Mouse (Mus musculus) intestine, embryonic 14.5 days (tissue): Measurements from ENCODE around the gene Map3k21. TPM values are rescaled to one million over a fixed set of nuclear protein-coding genes. Genes with fewer than 3 reads are reported as not detected.

ENCODE experiments used
- ATAC-seq: fragments of 200-750 bp; cut with Nextera tagmentation; replicated peaks from 2 replicates; pipeline ENCODE4 v1.8.0; 2017; ENCODE audit warnings: low read depth, moderate number of reproducible peaks, moderate TSS enrichment, moderate library complexity; ENCODE audit not compliant: low FRiP score, low TSS enrichment
- DNase-seq: peaks from one replicate; pipeline ENCODE4 v3.0.0-alpha.2; 2018; ENCODE audit warnings: low spot score
- H3K27ac ChIP-seq: fragments of 300-500 bp; sonication (generic); 2 replicates; pipeline ENCODE4 v1.5.1; 2014; ENCODE audit warnings: low read depth, mild to moderate bottlenecking, control low read depth
- H3K27me3 ChIP-seq: fragments of 300-500 bp; sonication (generic); replicated peaks from 2 replicates; pipeline ENCODE4 v1.6.1; 2014; ENCODE audit warnings: low read length, control low read depth; ENCODE audit not compliant: control insufficient read depth, insufficient read depth
- H3K36me3 ChIP-seq: fragments of 300-500 bp; sonication (generic); 2 replicates; pipeline ENCODE4 v1.6.1; 2014; ENCODE audit warnings: low read length, control low read depth; ENCODE audit not compliant: control insufficient read depth, insufficient read depth
- H3K4me1 ChIP-seq: fragments of 300-500 bp; sonication (generic); replicated peaks from 2 replicates; pipeline ENCODE4 v1.6.1; 2014; ENCODE audit warnings: low read length, control low read depth, mixed read lengths; ENCODE audit not compliant: control insufficient read depth, insufficient read depth
- H3K4me2 ChIP-seq: fragments of 300-500 bp; sonication (generic); 2 replicates; pipeline ENCODE4 v1.6.1; 2014; ENCODE audit warnings: low read length
- H3K4me3 ChIP-seq: fragments of 300-500 bp; sonication (generic); 2 replicates; pipeline ENCODE4 v1.5.1; 2014; ENCODE audit warnings: low read depth, low read length, control low read depth, mixed read lengths
- H3K9ac ChIP-seq: fragments of 300-500 bp; sonication (generic); 2 replicates; pipeline ENCODE4 v1.6.1; 2014; ENCODE audit warnings: mild to moderate bottlenecking, low read length
- H3K9me3 ChIP-seq: fragments of 300-500 bp; sonication (generic); 2 replicates; pipeline ENCODE4 v1.6.1; 2016; ENCODE audit warnings: low read length, control low read depth; ENCODE audit not compliant: control insufficient read depth
- WGBS: fragments of 180-500 bp; shearing (Covaris S2); extraction: QIAGEN DNeasy Blood & Tissue Kit; methylation state at CpG from one replicate; pipeline ENCODE4 v1.1.7; 2014; 5-methylcytosine and 5-hydroxymethylcytosine counted together
- polyA plus RNA-seq: library from polyadenylated mRNA; unstranded; fragments of >200 nt; fragmentation: Nextera tagmentation; extraction: Ambion mirVana; gene quantifications from 2 replicates; pipeline ENCODE4 v1.2.1, GENCODE M21; 2014

Map3k21 gene
- polyA plus RNA-seq = 3.9 and 4.7 TPM in 2 replicates

DNA sequence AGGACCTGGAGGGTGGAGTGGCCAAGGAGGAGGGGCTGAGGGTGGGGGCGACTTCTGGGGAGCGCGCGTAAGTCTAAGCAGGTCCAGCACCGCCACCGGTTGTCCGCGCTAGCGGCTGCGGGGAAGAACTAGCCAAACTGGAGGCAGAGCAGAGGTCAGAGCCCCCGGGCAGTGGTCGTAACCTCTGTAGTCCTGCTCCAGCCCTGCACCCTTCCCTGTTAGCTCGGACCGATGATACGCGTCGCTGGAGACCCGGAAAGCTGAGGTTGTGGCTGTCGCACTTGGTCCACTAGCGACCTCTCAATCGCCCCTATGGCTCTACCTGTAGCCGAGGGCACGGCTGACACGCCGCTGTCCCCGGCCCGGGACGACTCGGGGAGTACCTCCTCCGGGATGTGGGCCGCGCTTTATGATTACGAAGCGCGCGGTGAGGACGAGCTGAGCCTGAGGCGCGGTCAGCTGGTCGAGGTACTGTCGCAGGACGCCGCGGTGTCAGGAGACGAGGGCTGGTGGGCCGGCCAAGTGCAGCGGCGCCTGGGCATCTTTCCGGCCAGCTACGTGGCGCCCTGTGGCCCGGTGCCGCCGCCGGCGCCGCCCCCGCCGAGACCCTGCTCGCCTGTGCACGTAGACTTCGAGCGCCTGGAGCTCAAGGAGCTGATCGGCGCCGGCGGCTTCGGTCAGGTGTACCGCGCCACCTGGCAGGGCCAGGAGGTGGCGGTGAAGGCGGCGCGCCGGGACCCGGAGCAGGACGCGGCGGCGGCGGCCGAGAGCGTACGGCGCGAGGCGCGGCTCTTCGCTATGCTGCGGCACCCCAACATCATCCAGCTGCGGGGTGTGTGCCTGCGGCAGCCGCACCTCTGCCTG is at the start of gene Map3k21:
TSS of gene Map3k21 (plus strand) at position 86 of the 864 bp plus-strand sequence.
- Histone ChIP-seq H3K4me3 (peak within 1 kb of the TSS; percentile 54), H3K27me3 (peaks cover 55% of the 10 kb centered on the region), H3K36me3 (no peaks in the 10 kb centered on the region), H3K27ac (peak within 1 kb of the TSS; percentile 16; the same call in 1 of the 2 replicates), H3K9ac (peak within 1 kb of the TSS; percentile 52), H3K9me3 (no peaks in the 10 kb centered on the region), H3K4me2 (peak within 1 kb of the TSS; percentile 94), H3K4me1 (no peaks in the 10 kb centered on the region; the same call in 1 of the 2 replicates)
- ATAC-seq (peak; percentile 56), DNase-seq (peak; percentile 77)
- WGBS = 1% methylated on average over 88 of the region's 93 CpGs

DNA sequence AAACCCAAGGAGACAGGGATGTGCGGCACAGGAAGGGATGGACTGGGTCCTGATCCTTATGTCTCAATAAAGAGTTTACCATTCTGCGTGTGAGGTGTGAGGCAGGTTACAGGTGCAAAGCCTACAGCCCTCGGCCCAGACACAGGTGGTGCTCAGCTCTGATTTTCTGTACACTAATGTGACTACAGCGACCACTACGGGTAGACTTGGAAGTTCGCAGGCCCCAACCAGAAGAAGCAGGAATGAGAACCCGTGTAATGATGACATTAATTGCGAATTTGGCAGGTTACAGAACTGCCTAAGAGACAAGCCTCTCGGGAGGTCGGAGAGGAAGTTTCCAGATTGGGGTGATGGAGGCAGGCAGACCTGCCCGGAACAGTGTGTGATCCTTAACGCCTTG is 44.1 kb upstream of the Map3k21 start:
- Histone ChIP-seq H3K9me3 (no peaks in the 10 kb centered on the region), H3K4me2 (no peak overlapping the region), H3K27me3 (no peaks in the 10 kb centered on the region), H3K4me1 (peaks cover 10% of the 10 kb centered on the region; the same call in 1 of the 2 replicates), H3K36me3 (no peaks in the 10 kb centered on the region), H3K4me3 (no peak overlapping the region), H3K27ac (no peak overlapping the region), H3K9ac (no peak overlapping the region)
- 63% methylated on average over 12 of the region's 12 CpGs for WGBS
- no peak for ATAC-seq
- DNase-seq = no peak

DNA sequence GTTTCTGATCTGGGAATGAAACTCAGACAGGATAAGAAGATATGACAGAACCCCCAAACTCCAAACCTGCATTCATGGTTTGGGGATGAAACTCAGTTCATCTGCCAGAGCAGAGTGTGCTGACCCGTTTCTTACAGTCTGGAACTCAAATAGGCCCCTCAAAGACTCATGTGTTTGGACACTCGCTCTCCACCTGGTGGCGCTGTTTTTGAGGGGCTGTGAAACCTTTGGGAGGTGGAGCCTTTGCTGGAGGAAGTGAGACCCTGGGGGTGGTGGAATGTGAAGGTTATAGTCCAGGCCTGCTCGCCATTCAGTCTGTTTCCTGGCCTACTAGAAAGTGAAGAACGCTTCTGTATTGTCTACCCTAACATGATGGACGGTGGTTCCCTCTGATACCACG is 41.7 kb upstream of the Map3k21 start:
- 68% methylated on average over 7 of the region's 7 CpGs for WGBS
- no peaks in the 10 kb centered on the region for H3K9me3 ChIP-seq
- DNase-seq (no peak), ATAC-seq (no peak)
- no peaks in the 10 kb centered on the region for H3K27me3 ChIP-seq
- no peak overlapping the region for H3K4me2 ChIP-seq
- H3K36me3 ChIP-seq = no peaks in the 10 kb centered on the region
- H3K27ac ChIP-seq = no peak overlapping the region
- no peak overlapping the region for H3K9ac ChIP-seq
- no peak overlapping the region for H3K4me3 ChIP-seq
- peaks cover 9% of the 10 kb centered on the region; the same call in 1 of the 2 replicates for H3K4me1 ChIP-seq

DNA sequence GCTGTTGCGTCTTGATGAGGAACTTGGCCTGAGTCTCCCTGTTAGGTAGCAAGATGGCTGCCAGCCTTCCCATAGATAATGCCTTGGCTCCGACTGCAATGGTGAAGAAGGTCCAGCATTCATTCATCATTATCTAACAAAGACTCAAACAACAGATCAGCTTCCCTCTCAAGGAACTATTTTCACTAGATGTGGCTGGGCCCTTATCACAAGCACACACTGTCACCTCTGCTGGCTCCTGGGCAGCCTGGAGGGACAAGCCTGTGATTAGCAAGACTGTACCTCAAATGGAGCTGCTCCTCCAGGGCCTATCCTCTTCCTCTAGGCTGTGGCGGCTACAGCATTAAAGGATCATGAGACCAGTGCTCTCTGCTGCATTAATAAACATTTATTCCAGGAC is 40.5 kb upstream of the Map3k21 start:
- no peaks in the 10 kb centered on the region for H3K36me3 ChIP-seq
- ATAC-seq = no peak
- DNase-seq = no peak
- no peaks in the 10 kb centered on the region for H3K27me3 ChIP-seq
- no peaks in the 10 kb centered on the region for H3K9me3 ChIP-seq
- no peak overlapping the region for H3K27ac ChIP-seq
- H3K9ac ChIP-seq = no peak overlapping the region
- 74% methylated on average over 3 of the region's 3 CpGs for WGBS
- H3K4me2 ChIP-seq = no peak overlapping the region
- H3K4me1 ChIP-seq = peaks cover 9% of the 10 kb centered on the region; the same call in 1 of the 2 replicates
- no peak overlapping the region for H3K4me3 ChIP-seq

DNA sequence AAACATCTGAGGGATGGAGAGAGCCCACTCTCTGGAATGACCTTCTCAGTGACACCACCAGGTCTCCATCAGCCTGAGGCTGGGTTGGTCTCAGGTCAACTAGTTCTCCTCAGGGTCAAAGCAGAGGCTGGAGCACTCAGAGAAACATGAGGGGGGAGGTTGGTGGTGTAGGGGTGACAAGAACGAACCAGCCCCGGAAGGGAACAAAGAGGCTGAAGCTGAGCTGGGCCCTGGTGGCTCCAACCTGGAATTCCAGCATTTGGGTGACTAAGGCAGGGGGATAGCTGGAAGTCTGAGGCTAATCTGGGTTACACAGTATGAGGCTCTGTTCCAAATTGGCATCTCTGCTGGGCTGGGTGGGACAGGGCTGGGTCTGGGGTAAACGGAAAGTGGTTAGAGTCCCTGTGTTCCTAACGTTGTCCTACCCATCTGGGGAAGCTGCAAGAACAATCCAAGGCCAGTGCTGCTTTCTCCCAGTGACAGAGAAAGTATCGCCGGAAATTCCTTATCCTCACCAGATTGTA is 40.0 kb upstream of the Map3k21 start:
- Histone ChIP-seq H3K4me3 (no peak overlapping the region), H3K36me3 (no peaks in the 10 kb centered on the region), H3K27me3 (no peaks in the 10 kb centered on the region), H3K27ac (no peak overlapping the region), H3K9me3 (no peaks in the 10 kb centered on the region), H3K4me2 (no peak overlapping the region), H3K9ac (no peak overlapping the region), H3K4me1 (peaks cover 9% of the 10 kb centered on the region; the same call in 1 of the 2 replicates)
- 32% methylated on average over 6 of the region's 6 CpGs for WGBS
- ATAC-seq = no peak
- DNase-seq = no peak

DNA sequence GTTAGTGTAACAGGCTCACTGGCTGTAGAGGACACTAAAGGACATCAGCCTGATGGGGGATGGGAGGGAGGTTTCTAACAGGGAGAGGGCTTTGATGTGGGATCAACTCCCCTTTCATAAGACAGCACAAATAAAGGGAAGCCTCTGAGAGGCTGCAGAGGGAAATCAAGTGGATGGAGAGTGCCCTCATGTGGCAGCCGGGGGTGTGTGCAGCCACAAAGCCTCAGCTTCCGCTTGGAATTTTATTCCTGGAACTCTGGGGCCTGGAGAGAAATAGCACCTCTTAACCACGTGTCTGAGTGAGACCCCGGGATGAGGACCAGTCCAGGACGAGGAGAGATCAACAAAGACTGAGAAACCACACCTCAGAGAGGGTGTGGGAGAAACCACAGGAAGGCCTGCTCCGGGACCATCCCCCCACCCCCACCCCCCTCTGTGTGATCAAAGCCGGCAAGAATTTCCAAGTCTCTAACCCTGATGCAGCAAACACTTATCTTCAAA is 39.4 kb upstream of the Map3k21 start:
- Histone ChIP-seq H3K27me3 (no peaks in the 10 kb centered on the region), H3K9me3 (no peaks in the 10 kb centered on the region), H3K9ac (no peak overlapping the region), H3K36me3 (no peaks in the 10 kb centered on the region), H3K27ac (no peak overlapping the region), H3K4me1 (peaks cover 9% of the 10 kb centered on the region; the same call in 1 of the 2 replicates), H3K4me2 (no peak overlapping the region; the same call in 1 of the 2 replicates), H3K4me3 (no peak overlapping the region)
- DNase-seq (peak; percentile 95), ATAC-seq (peak; percentile 63)
- under 1% methylated on average over 7 of the region's 7 CpGs for WGBS

DNA sequence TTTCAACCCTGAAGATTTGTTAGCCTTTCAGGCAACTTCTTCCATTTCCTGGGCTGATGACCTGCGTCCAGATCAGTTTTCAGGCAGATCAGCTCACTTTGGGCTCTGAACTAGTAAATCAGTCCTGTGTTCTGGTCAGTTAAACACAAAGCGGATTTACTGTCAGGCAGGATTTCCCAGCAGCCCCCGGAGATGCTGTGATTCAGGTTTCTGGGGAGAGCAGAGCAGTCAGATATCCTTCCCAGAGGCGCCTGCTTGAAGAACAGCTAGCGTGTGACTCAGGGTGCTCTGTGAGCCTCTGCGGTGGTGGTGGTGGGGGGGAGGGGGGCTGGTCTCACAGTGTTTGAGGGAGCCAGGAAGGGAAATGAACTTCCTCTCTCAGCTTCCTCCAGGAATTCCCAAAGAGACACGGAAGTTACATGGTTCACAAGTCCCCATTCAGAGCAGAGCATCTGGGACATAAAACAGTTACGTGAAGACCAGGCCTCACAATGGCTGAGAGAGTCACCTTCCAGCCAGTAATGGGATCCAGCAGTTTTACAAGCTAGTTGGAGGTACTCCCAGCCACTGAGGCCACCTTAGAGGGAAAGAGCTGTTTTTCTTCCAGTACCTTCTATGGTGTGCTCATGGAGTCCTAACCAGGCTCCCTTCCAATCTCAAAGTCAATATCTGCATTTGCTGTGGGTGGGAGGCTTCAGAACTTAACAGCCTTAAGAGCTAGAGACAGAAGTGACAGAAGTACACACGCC is 37.6 kb upstream of the Map3k21 start:
- Histone ChIP-seq H3K36me3 (no peaks in the 10 kb centered on the region), H3K4me3 (no peak overlapping the region), H3K4me1 (peaks cover 9% of the 10 kb centered on the region; the same call in 1 of the 2 replicates), H3K27me3 (no peaks in the 10 kb centered on the region), H3K9me3 (no peaks in the 10 kb centered on the region), H3K4me2 (no peak overlapping the region), H3K9ac (no peak overlapping the region), H3K27ac (no peak overlapping the region)
- DNase-seq (no peak), ATAC-seq (no peak)
- WGBS = 40% methylated on average over 9 of the region's 9 CpGs

DNA sequence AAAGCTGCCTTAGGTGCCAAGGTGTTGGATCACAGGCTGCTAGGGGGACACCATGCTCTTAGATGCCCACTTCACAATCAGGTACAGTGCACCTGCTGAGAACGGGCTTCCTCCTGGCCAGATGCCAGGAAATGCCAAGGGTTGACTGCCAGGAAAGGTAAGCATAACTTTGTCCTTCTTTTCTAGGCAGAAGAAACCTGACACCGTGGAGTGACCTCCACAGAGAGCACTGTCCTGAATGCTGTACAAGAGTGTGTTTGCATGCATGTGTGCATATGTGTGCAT is 37.1 kb upstream of the Map3k21 start:
- Histone ChIP-seq H3K27ac (no peak overlapping the region), H3K9ac (no peak overlapping the region), H3K4me1 (peaks cover 9% of the 10 kb centered on the region; the same call in 1 of the 2 replicates), H3K4me2 (no peak overlapping the region), H3K9me3 (no peaks in the 10 kb centered on the region), H3K4me3 (no peak overlapping the region), H3K27me3 (no peaks in the 10 kb centered on the region), H3K36me3 (no peaks in the 10 kb centered on the region)
- 70% methylated on average over 2 of the region's 2 CpGs for WGBS
- DNase-seq (no peak), ATAC-seq (no peak)
